Mouse (Mus musculus): ENCODE results near the gene Prkcq. TPM values are rescaled to one million over a fixed set of nuclear protein-coding genes. Genes with fewer than 3 reads are reported as not detected.

Gene Prkcq
- polyA plus RNA-seq, 1 experiment from 2014 or later: 1.7 TPM

DNA sequence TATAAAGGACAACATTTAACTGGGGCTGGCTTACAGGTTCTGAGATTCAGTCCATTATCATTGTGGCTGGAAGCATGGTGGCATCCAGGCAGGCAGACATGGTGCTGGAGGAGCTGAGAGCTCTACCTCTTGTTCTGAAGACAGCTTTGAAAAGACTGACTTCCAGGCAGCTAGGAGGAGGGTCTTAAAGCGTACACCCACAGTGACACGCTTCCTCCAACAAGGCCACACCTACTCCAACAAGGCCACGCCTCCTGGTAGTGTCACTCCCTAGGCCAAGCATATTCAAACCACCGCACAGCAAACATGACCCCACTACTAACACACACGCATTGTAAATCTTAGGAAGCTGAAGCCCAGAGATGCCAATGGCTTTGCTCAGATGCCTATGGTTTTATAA, 87.5 kb downstream of the Prkcq start:
- no peak overlapping the region for H3K4me2 ChIP-seq
- H3K27me3 ChIP-seq: no peaks in the 10 kb centered on the region
- no peaks in the 10 kb centered on the region for H3K36me3 ChIP-seq
- H3K4me3 ChIP-seq (replicated peaks): no peak overlapping the region
- ATAC-seq (ENCODE audit: insufficient number of reproducible peaks, insufficient read depth, low FRiP score, low TSS enrichment, low read depth): no peak
- H3K9ac ChIP-seq (replicated peaks): no peak overlapping the region
- no peak overlapping the region for H3K27ac ChIP-seq
- WGBS: 90% methylated on average over 5 of the region's 5 CpGs
- no peaks in the 10 kb centered on the region for H3K4me1 ChIP-seq (replicated peaks)
- H3K9me3 ChIP-seq: no peaks in the 10 kb centered on the region

GRCm38 (mm10) chr2:11264836-11265235, 92.9 kb downstream of the Prkcq start:
- WGBS: 76% methylated on average over 5 of the region's 5 CpGs
- no peak overlapping the region for H3K4me3 ChIP-seq (replicated peaks)
- H3K36me3 ChIP-seq: no peaks in the 10 kb centered on the region
- H3K4me2 ChIP-seq: no peak overlapping the region
- no peaks in the 10 kb centered on the region for H3K4me1 ChIP-seq (replicated peaks)
- H3K27me3 ChIP-seq: no peaks in the 10 kb centered on the region
- H3K27ac ChIP-seq: no peak overlapping the region
- no peak overlapping the region for H3K9ac ChIP-seq (replicated peaks)
- no peaks in the 10 kb centered on the region for H3K9me3 ChIP-seq
- ATAC-seq (ENCODE audit: insufficient number of reproducible peaks, insufficient read depth, low FRiP score, low TSS enrichment, low read depth): no peak

DNA sequence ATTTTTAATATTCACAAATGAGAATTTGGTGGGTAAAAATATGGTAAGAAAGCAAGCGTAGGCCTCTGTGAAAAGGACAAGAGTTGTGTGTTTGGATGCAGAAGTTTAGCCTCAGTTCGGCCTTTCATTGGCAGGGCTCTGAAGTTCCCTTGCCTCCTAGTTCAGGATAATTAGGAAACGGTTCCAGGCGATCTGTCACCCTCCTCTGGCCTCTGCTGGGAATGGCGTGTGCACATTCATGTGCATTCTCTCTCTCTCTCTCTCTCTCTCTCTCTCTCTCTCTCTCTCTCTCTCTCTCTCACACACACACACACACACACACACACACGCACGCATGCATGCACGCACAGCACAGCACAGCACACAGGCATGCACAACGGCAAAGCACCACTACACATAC, 93.5 kb downstream of the Prkcq start:
- Histone ChIP-seq H3K4me1 (replicated peaks) (no peaks in the 10 kb centered on the region), H3K27me3 (no peaks in the 10 kb centered on the region), H3K36me3 (no peaks in the 10 kb centered on the region), H3K27ac (no peak overlapping the region), H3K4me3 (replicated peaks) (no peak overlapping the region), H3K9ac (replicated peaks) (no peak overlapping the region), H3K9me3 (no peaks in the 10 kb centered on the region), H3K4me2 (no peak overlapping the region)
- ATAC-seq (ENCODE audit: insufficient number of reproducible peaks, insufficient read depth, low FRiP score, low TSS enrichment, low read depth): no peak
- 71% methylated on average over 9 of the region's 9 CpGs for WGBS

DNA sequence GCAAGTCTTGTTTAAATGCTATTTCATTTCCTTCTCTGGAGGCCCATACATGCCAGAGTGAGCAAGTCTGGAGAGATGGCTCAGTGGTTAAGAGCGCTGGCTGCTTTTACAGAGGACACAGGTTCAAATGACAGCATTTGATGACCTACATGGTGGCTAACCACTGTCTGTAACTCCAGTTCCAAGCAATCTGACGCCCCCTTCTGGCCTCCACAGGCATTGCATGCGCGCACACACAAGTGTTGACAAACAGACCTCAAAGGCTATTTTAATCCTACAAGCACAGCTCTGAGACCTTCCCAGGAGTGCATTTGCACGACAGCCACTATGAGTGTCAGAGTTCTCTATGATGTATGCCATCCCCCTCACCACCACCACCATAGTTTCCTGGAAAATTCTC, 94.4 kb downstream of the Prkcq start:
- whole genome bisulfite sequencing: 67% methylated on average over 5 of the region's 5 CpGs
- Histone ChIP-seq H3K9me3 (no peaks in the 10 kb centered on the region), H3K27ac (no peak overlapping the region), H3K36me3 (no peaks in the 10 kb centered on the region), H3K4me2 (no peak overlapping the region), H3K9ac (replicated peaks) (no peak overlapping the region), H3K27me3 (no peaks in the 10 kb centered on the region), H3K4me3 (replicated peaks) (no peak overlapping the region), H3K4me1 (replicated peaks) (0 out of 2 replicates have a peak, but pooled peaks cover 2% of the 10 kb centered on the region)
- ATAC-seq (ENCODE audit: insufficient number of reproducible peaks, insufficient read depth, low FRiP score, low TSS enrichment, low read depth): no peak

DNA sequence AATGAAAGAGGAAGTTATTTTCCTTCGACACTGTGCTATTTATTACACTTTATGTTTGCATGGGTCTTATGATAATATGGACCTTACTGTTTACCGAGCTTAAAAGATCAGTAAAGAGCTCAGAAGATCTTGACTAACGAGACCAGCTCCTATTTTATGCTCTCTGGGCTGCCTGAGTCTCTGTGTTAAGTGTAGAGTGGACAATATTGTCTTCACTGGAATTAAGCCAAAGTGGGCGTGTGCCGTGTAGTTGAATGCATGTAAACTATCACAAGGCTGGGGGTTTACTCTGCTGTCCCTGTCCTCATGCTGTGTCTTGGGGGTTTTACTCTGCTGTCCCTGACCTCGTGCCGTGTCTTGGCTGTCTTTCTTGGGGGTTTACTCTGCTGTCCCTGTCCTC, 107.1 kb downstream of the Prkcq start:
- H3K27me3 ChIP-seq: no peaks in the 10 kb centered on the region
- H3K4me1 ChIP-seq (replicated peaks): no peaks in the 10 kb centered on the region
- H3K9ac ChIP-seq (replicated peaks): no peak overlapping the region
- no peaks in the 10 kb centered on the region for H3K36me3 ChIP-seq
- no peak overlapping the region for H3K4me2 ChIP-seq
- H3K27ac ChIP-seq: no peak overlapping the region
- ATAC-seq (ENCODE audit: insufficient number of reproducible peaks, insufficient read depth, low FRiP score, low TSS enrichment, low read depth): no peak
- H3K9me3 ChIP-seq: no peaks in the 10 kb centered on the region
- H3K4me3 ChIP-seq (replicated peaks): no peak overlapping the region
- WGBS: 82% methylated on average over 7 of the region's 7 CpGs

DNA sequence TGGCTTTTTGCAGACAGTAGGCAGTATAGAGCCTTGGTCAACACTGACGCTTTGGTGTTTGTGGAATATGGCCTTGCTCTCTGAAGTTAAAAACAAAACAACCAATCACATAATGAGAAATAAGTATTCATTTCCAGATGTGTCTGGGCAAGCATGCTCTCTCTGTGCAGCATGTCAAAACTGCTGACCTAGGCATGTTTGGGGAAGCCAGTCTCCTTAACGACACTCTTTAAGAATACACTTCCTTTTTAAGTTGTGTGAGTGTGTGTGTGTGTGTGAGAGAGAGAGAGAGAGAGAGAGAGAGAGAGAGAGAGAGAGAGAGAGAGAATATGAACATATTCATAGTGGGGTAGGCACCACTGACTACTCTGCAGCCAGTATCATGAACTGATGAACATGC, 108.3 kb downstream of the Prkcq start:
- no peaks in the 10 kb centered on the region for H3K36me3 ChIP-seq
- no peak overlapping the region for H3K4me3 ChIP-seq (replicated peaks)
- H3K4me1 ChIP-seq (replicated peaks): no peaks in the 10 kb centered on the region
- 76% methylated on average over 2 of the region's 2 CpGs for WGBS
- H3K9ac ChIP-seq (replicated peaks): no peak overlapping the region
- H3K27me3 ChIP-seq: no peaks in the 10 kb centered on the region
- H3K27ac ChIP-seq: no peak overlapping the region
- ATAC-seq (ENCODE audit: insufficient number of reproducible peaks, insufficient read depth, low FRiP score, low TSS enrichment, low read depth): no peak
- H3K9me3 ChIP-seq: no peaks in the 10 kb centered on the region
- H3K4me2 ChIP-seq: no peak overlapping the region

DNA sequence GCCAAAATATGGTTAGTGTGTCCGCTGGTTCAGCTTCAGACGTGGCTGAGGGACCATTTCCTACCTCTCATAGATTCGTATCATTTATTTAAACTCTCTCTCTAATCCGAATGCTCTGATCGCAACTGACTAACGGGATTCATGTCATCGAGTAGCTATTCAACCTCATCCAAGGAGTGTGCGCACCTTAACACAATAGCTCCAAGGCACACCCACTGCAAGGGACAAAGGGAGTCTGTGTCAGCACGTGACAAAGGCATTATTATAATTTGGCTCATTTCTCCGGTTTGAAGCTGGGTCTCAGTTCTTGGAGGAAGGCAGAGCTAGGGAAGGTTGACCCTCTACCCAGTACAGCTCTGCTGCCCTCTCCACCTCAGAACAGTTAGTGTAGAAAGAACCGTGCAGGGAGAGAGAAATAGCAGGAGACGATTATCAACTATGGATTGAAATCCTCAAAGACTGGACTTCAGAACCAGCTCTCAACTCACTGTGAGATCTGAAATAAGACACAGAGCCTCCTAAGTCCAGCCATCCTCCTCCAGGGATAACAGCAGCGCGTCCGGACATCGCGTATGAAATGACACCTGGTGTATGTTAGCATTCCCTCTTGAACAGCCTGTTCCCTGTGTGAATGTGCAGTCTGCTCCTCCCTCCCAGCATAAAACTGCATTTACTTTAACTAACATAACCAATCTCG, 116.1 kb downstream of the Prkcq start:
- no peaks in the 10 kb centered on the region for H3K36me3 ChIP-seq
- no peak for ATAC-seq (ENCODE audit: insufficient number of reproducible peaks, insufficient read depth, low FRiP score, low TSS enrichment, low read depth)
- no peak overlapping the region for H3K4me2 ChIP-seq
- no peaks in the 10 kb centered on the region for H3K4me1 ChIP-seq (replicated peaks)
- H3K9me3 ChIP-seq: no peaks in the 10 kb centered on the region
- H3K9ac ChIP-seq (replicated peaks): no peak overlapping the region
- 83% methylated on average over 18 of the region's 18 CpGs for WGBS
- no peaks in the 10 kb centered on the region for H3K27me3 ChIP-seq
- H3K4me3 ChIP-seq (replicated peaks): no peak overlapping the region
- no peak overlapping the region for H3K27ac ChIP-seq

GRCm38 (mm10) chr2:11288531-11288846, 116.6 kb downstream of the Prkcq start:
- WGBS: 8% methylated on average over 7 of the region's 7 CpGs
- Histone ChIP-seq H3K4me3 (replicated peaks) (no peak overlapping the region), H3K9me3 (no peaks in the 10 kb centered on the region), H3K4me1 (replicated peaks) (no peaks in the 10 kb centered on the region), H3K36me3 (no peaks in the 10 kb centered on the region), H3K4me2 (no peak overlapping the region), H3K27ac (no peak overlapping the region), H3K9ac (replicated peaks) (no peak overlapping the region), H3K27me3 (no peaks in the 10 kb centered on the region)
- no peak for ATAC-seq (ENCODE audit: insufficient number of reproducible peaks, insufficient read depth, low FRiP score, low TSS enrichment, low read depth)

DNA sequence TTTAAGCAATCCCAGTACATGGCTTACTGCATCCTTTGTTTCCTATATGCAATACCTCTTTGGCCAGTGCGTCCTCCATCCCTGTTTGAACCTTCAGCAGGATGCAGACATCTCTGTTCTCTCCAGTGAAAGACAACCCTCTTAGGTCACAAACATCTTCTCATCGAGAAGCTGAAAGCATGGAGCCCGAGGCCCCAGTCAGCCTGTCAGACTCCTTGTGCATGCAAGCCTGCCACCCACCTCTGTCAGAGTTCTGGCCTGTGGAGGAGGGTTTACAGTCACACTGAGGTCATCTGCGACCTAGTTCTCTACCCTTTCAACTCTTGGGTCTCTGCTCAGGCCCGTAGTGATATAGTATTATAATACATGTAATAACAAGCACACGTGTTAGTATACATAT, 119.0 kb downstream of the Prkcq start:
- no peaks in the 10 kb centered on the region for H3K4me1 ChIP-seq (replicated peaks)
- no peak for ATAC-seq (ENCODE audit: insufficient number of reproducible peaks, insufficient read depth, low FRiP score, low TSS enrichment, low read depth)
- no peaks in the 10 kb centered on the region for H3K36me3 ChIP-seq
- no peaks in the 10 kb centered on the region for H3K9me3 ChIP-seq
- no peak overlapping the region for H3K27ac ChIP-seq
- H3K9ac ChIP-seq (replicated peaks): no peak overlapping the region
- WGBS: 84% methylated on average over 6 of the region's 6 CpGs
- no peak overlapping the region for H3K4me2 ChIP-seq
- H3K27me3 ChIP-seq: no peaks in the 10 kb centered on the region
- H3K4me3 ChIP-seq (replicated peaks): no peak overlapping the region

- 78% methylated on average over 9 of the region's 9 CpGs for WGBS
- no peaks in the 10 kb centered on the region for H3K36me3 ChIP-seq
- H3K4me2 ChIP-seq: no peak overlapping the region
- no peaks in the 10 kb centered on the region for H3K27me3 ChIP-seq
- ATAC-seq (ENCODE audit: insufficient number of reproducible peaks, insufficient read depth, low FRiP score, low TSS enrichment, low read depth): no peak
- H3K9me3 ChIP-seq: no peaks in the 10 kb centered on the region
- no peak overlapping the region for H3K9ac ChIP-seq (replicated peaks)
- H3K4me1 ChIP-seq (replicated peaks): no peaks in the 10 kb centered on the region
- H3K27ac ChIP-seq: no peak overlapping the region
- no peak overlapping the region for H3K4me3 ChIP-seq (replicated peaks)
Observed at GRCm38 (mm10) chr2:11291570-11292405, 119.9 kb downstream of the Prkcq start.

GRCm38 (mm10) chr2:11293144-11293543, 121.2 kb downstream of the Prkcq start:
- Histone ChIP-seq H3K9ac (replicated peaks) (no peak overlapping the region), H3K36me3 (no peaks in the 10 kb centered on the region), H3K4me2 (no peak overlapping the region), H3K9me3 (no peaks in the 10 kb centered on the region), H3K4me1 (replicated peaks) (no peaks in the 10 kb centered on the region), H3K27me3 (no peaks in the 10 kb centered on the region), H3K27ac (no peak overlapping the region), H3K4me3 (replicated peaks) (no peak overlapping the region)
- ATAC-seq (ENCODE audit: insufficient number of reproducible peaks, insufficient read depth, low FRiP score, low TSS enrichment, low read depth): no peak
- 84% methylated on average over 13 of the region's 13 CpGs for WGBS
